ENCODE assay signal across 9 mouse cellular contexts in genomic region chrX:159697030-159697454, GRCm38 (mm10).
DNase-seq lines count a peak whose midpoint lies in the region; ATAC-seq and TF ChIP-seq lines count a peak whose summit lies in the region.
"Had no signal": no experiment of that assay in that cellular context is flagged by ENCODE, and none has a peak within 500 bp of the region (broad histone marks: within the 10 kb centered on the region; RNA-seq: fewer than 3 reads in every experiment).

No protein-coding gene starts in this region.

- H3K27me3 ChIP-seq in G1E (ENCODE audit: insufficient read depth, low read length), result no peaks in the 10 kb centered on the region

- no peak for TF ChIP-seq POLR2A in lung, adult 2 months (IDR thresholded peaks at IDR 0.05; ENCODE audit: borderline replicate concordance, extremely low read depth, low read depth, low read length)

- no peaks in the 10 kb centered on the region for H3K9me3 ChIP-seq in G1E (replicated peaks)

- TF ChIP-seq CTCF in G1E (IDR thresholded peaks at IDR 0.05; ENCODE audit: low read depth, low read length), result no peak
- TF ChIP-seq CTCF in layer of hippocampus, adult 2 months (conservative IDR thresholded peaks at IDR 0.05), result no peak
- no peak for TF ChIP-seq CTCF in lung, adult 2 months (IDR thresholded peaks at IDR 0.05; ENCODE audit: insufficient read depth, low read length)

- peaks cover 13% of the 10 kb centered on the region for H3K4me1 ChIP-seq in G1E (ENCODE audit: insufficient read depth, low read depth, low read length)
- H3K4me1 ChIP-seq in lung, adult 2 months (ENCODE audit: control insufficient read depth, insufficient read depth, low read length), result no peaks in the 10 kb centered on the region

- WGBS in lung, adult 2 months, result 37% methylated on average over 4 of the region's 4 CpGs

- DNase-seq in 416B (ENCODE audit: low read depth) (peak; percentile 75), G1E (ENCODE audit: low spot score) (no peak)
- DNase-seq in layer of hippocampus, adult 2 months (ENCODE audit: low spot score in 2 of 2), result no peak
- DNase-seq in urinary bladder, postnatal 10 days (ENCODE audit: low spot score), result no peak
- no peak for DNase-seq in lung, adult 2 months
- DNase-seq in neural tube, embryonic 10.5 days (ENCODE audit: extremely low spot score, low spot score), result no peak
- DNase-seq: gastrocnemius, postnatal 36 days had no signal

- no peak overlapping the region for H3K27ac ChIP-seq in layer of hippocampus, adult 2 months

- H3K4me3 ChIP-seq in G1E (ENCODE audit: low read depth, low read length), result no peak overlapping the region; the same call in 1 of the 2 replicates
- no peak overlapping the region for H3K4me3 ChIP-seq in layer of hippocampus, adult 2 months
- no peak overlapping the region for H3K4me3 ChIP-seq in lung, adult 2 months (replicated peaks; ENCODE audit: extremely low read depth, low read depth, low read length)

- peaks cover 18% of the 10 kb centered on the region for H3K36me3 ChIP-seq in G1E (replicated peaks)

- peak; percentile 54 for ATAC-seq in G1E (ENCODE audit: extremely low read depth, insufficient number of reproducible peaks, low FRiP score, poor library complexity, severe bottlenecking)
- ATAC-seq in inflammation-experienced regulatory T-cells, adult 6 months, result peak; percentile 80
- ATAC-seq in megakaryocyte, adult 5-6 weeks (ENCODE audit: poor library complexity, severe bottlenecking), result peak; percentile 64
